Mouse (Mus musculus): ENCODE data around the gene Rnf223.
"Not testable (repeated sequence)": the region's sequence is repeated elsewhere in the genome, so short reads cannot be mapped to it uniquely, and the experiment has no call there.

The Rnf223 gene

DNA sequence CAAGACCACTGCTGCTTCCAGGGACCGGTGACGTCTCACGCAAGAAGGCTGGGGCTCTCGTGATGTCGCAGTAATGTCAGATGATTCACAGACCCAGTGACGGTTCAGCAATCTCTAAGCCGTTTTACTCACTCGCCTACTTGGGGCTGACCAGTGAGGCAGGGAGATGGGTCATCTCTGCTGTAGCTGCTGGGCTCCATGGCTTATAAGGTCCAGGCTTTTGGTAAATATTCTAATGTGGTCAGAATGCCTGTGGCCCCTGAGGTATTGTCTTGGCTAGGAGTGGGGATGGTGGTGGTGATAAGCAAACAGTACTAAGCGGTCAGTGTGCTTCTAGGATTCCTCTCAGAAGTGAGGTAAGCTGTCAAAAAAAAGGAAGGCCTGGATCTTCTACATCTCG lies 627 bp downstream of the Rnf223 start:
- DNase-seq, result no peak

DNA sequence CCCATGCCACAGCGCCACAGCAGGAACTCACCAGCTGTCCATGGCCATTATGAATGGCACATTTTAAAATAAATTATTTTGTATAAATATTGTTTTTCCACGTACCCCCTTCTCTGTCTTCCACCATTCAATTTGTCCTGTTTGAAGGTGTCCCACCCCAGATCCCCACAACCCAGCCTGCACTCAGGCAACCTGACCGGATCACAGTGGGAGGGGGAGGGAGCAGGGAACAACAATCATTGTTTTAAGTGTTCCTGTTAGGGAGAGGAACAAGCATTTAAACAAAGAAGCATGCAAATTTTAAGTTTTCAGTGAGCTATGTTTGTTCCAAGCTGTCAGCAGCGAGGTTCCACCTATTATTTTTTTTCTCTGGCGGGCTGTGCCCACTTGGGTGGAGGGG lies 3.0 kb downstream of the Rnf223 start:
- no peak for DNase-seq

DNA sequence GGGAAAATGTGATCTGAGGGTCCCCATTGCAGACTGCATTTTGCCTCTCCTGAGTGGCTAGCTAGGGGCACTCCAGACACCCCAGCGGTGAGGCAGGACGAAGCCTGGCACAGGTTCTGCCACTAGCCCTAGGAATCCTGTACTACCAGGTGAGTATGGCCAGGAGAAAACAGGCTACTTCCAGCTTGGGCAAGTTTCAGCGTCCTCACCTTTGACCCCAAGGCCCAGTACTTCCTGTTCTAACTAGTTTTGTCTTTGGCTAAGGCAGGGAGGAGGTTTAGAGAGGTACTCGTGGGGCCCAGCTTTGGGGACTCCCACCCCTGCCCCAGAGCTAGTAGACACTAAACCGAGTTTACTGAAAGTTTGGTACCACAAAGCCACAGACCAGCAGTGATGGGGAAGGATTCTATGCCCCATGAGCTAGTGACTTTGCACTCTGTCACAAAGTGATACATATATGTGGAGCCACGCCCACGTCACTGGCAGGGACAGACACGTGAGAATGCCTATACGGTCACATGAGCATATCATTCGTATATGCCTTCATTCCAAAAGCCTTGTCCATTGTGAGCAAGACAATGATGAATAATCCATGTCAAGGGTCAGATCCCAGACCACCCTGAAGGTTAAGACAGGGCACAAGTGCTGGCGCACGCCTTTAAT lies 3.8 kb downstream of the Rnf223 start:
- DNase-seq, result peak; percentile 22

DNA sequence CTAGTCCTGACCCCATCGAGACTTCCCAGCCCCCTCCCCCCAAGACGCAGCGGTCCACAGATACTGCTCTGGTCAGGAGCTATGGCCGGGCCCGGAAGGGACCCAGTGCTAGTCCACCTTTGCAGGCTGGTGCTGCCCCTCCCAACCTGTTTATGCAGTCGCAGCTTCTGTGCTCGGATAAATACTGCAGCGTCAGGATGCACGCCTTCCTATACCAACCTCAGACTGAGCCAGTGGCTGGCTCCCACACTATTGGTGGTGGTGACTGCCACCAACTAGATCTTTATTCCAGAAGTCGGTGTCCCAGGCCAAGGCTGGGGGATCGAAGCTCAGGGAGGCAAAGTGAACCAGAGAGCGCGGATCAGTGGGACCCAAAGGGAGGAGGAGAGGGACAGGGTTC lies 4.8 kb downstream of the Rnf223 start:
- DNase-seq, result no peak

DNA sequence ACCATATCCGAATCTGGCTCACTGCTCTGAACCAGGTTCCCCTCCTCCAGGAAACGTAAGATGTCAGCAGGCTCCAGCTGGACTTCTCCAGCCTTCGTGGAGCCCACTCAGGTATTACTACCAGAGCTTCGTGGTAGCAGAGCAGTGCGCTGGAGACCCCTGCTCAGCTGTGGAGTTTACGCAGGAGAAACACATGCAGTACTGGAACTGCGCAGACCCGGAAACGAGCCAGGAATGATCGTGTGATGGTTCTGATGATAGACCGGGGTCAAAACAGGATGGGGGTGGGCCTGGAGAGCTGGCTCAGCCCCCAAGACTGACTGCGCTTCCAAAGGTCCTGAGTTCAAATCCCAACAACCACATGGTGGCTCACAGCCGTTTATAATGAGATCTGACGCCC lies 5.5 kb downstream of the Rnf223 start:
- no peak for DNase-seq

DNA sequence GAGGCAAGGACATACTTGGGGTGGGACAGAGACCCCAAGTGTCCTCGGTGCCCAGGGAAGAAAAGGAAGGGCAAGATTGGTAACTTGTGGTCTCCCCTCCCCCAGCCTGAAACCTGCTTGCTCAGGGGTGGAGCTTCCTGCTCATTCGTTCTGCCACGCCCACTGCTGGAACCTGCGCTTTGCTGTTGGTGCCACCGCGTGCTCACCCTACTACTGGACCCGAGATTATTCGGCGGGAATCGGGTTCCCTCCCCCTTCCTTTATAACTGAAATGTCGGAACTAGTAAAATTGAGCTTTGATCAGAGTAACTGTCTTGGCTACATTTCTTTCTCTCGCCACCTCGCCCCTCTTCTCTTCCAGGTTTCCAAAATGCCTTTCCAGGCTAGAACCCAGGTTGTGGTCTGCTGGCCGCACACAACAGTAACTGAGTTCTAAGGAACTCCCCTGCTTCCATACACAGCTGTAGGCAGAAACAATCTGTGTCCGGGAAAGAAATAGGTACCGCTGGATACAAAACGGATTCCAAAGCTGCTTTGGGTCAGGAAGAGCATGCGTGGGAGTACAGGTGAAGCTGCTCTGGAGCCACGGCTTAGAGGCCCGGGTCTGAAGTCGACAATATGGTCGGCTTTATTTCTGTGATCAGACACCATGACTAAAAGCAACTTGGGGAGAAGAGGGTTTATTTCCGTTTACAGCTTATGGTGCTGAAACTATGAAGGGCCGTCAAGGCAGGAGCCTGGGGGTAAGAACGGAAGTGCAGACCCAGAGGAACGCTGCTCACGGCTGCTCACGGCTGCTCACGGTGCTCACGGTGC lies 6.2 kb downstream of the Rnf223 start:
- DNase-seq, result no peak

DNA sequence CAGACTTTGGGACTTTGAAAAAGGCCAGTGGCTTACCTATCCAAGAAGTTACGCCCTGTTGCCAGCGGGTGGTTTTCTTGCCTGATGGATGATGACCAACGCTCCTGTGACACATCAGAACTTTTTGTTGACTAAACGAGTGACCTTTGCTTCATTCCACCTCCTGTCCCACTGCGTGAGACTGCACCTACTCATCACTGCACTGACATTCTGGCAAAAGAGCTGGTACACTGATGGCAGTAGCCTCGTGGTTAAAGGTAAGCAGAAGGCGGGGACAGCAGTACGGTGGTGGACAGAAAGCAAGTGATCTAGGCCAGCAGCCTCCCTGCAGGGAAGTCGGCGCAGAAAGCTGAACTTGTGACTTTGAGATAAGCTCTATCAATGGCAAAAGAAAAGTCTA lies 20.6 kb downstream of the Rnf223 start:
- not testable (repeated sequence) for DNase-seq

- DNase-seq, result no peak
These were observed 24.5 kb downstream of the Rnf223 start for GRCm38 (mm10) chr4:156154771-156155170.

- DNase-seq, result no peak
These were observed 36.2 kb downstream of the Rnf223 start for GRCm38 (mm10) chr4:156166477-156166876.

DNA sequence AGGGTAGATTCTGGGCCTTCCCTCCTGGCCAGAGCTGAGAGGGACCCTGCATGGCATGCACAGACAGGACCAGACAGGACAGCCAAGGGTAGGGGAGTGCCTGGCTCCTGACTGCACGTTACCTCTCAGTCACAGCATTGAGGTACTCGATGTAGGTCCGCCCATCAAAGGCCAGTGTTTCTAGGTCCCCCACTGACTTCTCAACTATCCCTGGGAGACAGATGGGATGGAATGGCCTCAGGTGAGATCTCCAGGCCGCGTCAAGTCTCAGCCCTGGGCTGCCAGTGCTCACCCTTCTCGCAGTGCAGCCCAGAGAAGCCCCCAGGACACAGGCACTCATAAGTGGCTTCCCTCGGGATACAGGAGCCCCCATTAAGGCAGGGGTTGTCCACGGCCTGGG lies 38.3 kb downstream of the Rnf223 start:
- DNase-seq, result no peak

DNA sequence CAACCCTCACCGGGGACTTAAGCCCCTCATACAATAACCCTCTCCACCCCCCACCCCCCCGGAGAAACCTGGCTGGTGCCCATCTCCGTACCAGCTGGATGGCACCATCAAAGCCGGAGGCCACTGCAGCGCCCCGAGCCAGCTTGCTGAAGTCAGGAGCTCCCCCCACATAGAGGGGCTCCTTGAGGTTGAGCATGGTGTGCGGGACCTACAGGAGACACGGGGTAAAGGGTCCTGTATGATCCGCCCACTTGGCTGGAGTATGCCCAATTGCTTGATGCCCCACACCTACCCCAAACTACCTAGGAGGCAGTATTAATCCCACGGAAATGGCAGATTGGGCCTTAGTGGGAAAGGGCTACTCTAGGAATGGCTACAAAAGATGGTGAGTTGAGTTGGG lies 38.8 kb downstream of the Rnf223 start:
- DNase-seq, result no peak

GRCm38 (mm10) chr4:156171828-156172227 lies 41.5 kb downstream of the Rnf223 start:
- DNase-seq, result no peak

DNA sequence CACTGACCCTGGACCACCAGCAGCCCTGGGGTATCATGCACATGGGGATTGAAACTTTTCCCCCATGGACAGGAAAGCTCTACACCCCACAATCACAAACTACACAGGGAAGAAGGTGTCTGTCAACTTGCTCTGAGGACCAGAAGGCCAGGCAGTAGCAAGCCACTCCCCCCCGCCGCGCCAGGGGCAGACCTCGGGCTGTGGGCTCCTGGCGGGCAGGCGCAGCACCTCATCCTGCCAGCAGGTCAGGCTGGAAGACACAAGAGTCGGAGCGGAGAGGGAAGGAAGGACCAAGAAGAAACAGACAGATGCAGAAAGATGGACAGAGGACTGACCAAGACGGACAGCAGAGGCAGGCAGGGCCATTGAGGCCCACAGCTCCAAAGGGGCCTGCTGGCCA lies 47.3 kb downstream of the Rnf223 start:
- no peak for DNase-seq
